Mouse (Mus musculus): ENCODE results near the gene Ckm. TPM values are rescaled to one million over a fixed set of nuclear protein-coding genes. Genes with fewer than 3 reads are reported as not detected.

Ckm gene
- polyA plus RNA-seq, 1 experiment from 2014 or later = 3.8 TPM

- 2% methylated on average over 26 of the region's 27 CpGs for WGBS
- peaks cover 7% of the 10 kb centered on the region; the same call in 1 of the 2 replicates for H3K36me3 ChIP-seq (ENCODE audit: control insufficient read depth, insufficient read depth, low read length)
- peaks cover 34% of the 10 kb centered on the region for H3K27me3 ChIP-seq (ENCODE audit: control insufficient read depth, insufficient read depth, low read length)
- 0 out of 2 replicates have a peak, but pooled peaks cover 3% of the 10 kb centered on the region for H3K9me3 ChIP-seq (ENCODE audit: control insufficient read depth, low read length)
- 0 out of 2 replicates have a peak, but pooled peaks cover 5% of the 10 kb centered on the region for H3K4me1 ChIP-seq (ENCODE audit: control insufficient read depth, insufficient read depth, low read length)
- no peak for ATAC-seq (ENCODE audit: insufficient number of reproducible peaks, low FRiP score, low TSS enrichment, low read depth)
- peak overlapping the region; percentile 59 for H3K4me2 ChIP-seq (ENCODE audit: low read depth, severe bottlenecking)
- no peak overlapping the region for H3K27ac ChIP-seq (replicated peaks; ENCODE audit: low read depth, low read length)
- 0 out of 2 replicates have a peak overlapping the region, but pooled peaks have one; percentile 18 for H3K9ac ChIP-seq (ENCODE audit: low read length)
- peak; percentile 60 for DNase-seq (ENCODE audit: low spot score)
- H3K4me3 ChIP-seq (ENCODE audit: low read depth, low read length) = peak overlapping the region; percentile 19; the same call in 1 of the 2 replicates
Measured at GRCm38 (mm10) chr7:19399496-19400280, 4.9 kb upstream of the Ckm start.

- H3K4me2 ChIP-seq (ENCODE audit: low read depth, severe bottlenecking) = no peak overlapping the region
- H3K27me3 ChIP-seq (ENCODE audit: control insufficient read depth, insufficient read depth, low read length) = peaks cover 36% of the 10 kb centered on the region
- no peaks in the 10 kb centered on the region for H3K36me3 ChIP-seq (ENCODE audit: control insufficient read depth, insufficient read depth, low read length)
- ATAC-seq (ENCODE audit: insufficient number of reproducible peaks, low FRiP score, low TSS enrichment, low read depth) (no peak), DNase-seq (ENCODE audit: low spot score) (no peak)
- no peak overlapping the region for H3K4me3 ChIP-seq (ENCODE audit: low read depth, low read length)
- WGBS = 89% methylated on average over 4 of the region's 4 CpGs
- no peak overlapping the region for H3K9ac ChIP-seq (ENCODE audit: low read length)
- H3K9me3 ChIP-seq (ENCODE audit: control insufficient read depth, low read length) = 0 out of 2 replicates have a peak, but pooled peaks cover 3% of the 10 kb centered on the region
- H3K4me1 ChIP-seq (ENCODE audit: control insufficient read depth, insufficient read depth, low read length) = 0 out of 2 replicates have a peak, but pooled peaks cover 5% of the 10 kb centered on the region
- no peak overlapping the region for H3K27ac ChIP-seq (replicated peaks; ENCODE audit: low read depth, low read length)
Measured at GRCm38 (mm10) chr7:19400946-19401345, 3.6 kb upstream of the Ckm start.

GRCm38 (mm10) chr7:19402535-19403112 is 2.0 kb upstream of the Ckm start:
- ATAC-seq (ENCODE audit: insufficient number of reproducible peaks, low FRiP score, low TSS enrichment, low read depth) = no peak
- 86% methylated on average over 9 of the region's 9 CpGs for WGBS
- peaks cover 36% of the 10 kb centered on the region for H3K27me3 ChIP-seq (ENCODE audit: control insufficient read depth, insufficient read depth, low read length)

GRCm38 (mm10) chr7:19403731-19404296 is 762 bp upstream of the Ckm start, which contains the start of gene Klc3:
Gene Klc3 (minus strand): TSS chr7:19404104.
- DNase-seq (ENCODE audit: low spot score) = peak; percentile 72
- H3K4me2 ChIP-seq (ENCODE audit: low read depth, severe bottlenecking) = peak within 1 kb of the TSS; percentile 89
- peaks cover 36% of the 10 kb centered on the region for H3K27me3 ChIP-seq (ENCODE audit: control insufficient read depth, insufficient read depth, low read length)
- ATAC-seq (ENCODE audit: insufficient number of reproducible peaks, low FRiP score, low TSS enrichment, low read depth) = no peak
- H3K4me3 ChIP-seq (ENCODE audit: low read depth, low read length) = peak within 1 kb of the TSS; percentile 49
- WGBS = under 1% methylated on average over 61 of the region's 62 CpGs
- no peak within 1 kb of the TSS for H3K27ac ChIP-seq (replicated peaks; ENCODE audit: low read depth, low read length)
- no peaks in the 10 kb centered on the region for H3K36me3 ChIP-seq (ENCODE audit: control insufficient read depth, insufficient read depth, low read length)
- 0 out of 2 replicates have a peak, but pooled peaks cover 5% of the 10 kb centered on the region for H3K4me1 ChIP-seq (ENCODE audit: control insufficient read depth, insufficient read depth, low read length)
- 0 out of 2 replicates have a peak, but pooled peaks cover 3% of the 10 kb centered on the region for H3K9me3 ChIP-seq (ENCODE audit: control insufficient read depth, low read length)
- H3K9ac ChIP-seq (ENCODE audit: low read length) = 0 out of 2 replicates have a peak within 1 kb of the TSS, but pooled peaks have one; percentile 22

More at GRCm38 (mm10) chr7:19402535-19403112, 2.0 kb upstream of the Ckm start:
- Histone ChIP-seq H3K9ac (ENCODE audit: low read length) (no peak overlapping the region), H3K4me1 (ENCODE audit: control insufficient read depth, insufficient read depth, low read length) (0 out of 2 replicates have a peak, but pooled peaks cover 5% of the 10 kb centered on the region), H3K9me3 (ENCODE audit: control insufficient read depth, low read length) (0 out of 2 replicates have a peak, but pooled peaks cover 3% of the 10 kb centered on the region), H3K4me2 (ENCODE audit: low read depth, severe bottlenecking) (no peak overlapping the region), H3K4me3 (ENCODE audit: low read depth, low read length) (no peak overlapping the region), H3K36me3 (ENCODE audit: control insufficient read depth, insufficient read depth, low read length) (no peaks in the 10 kb centered on the region), H3K27ac (replicated peaks; ENCODE audit: low read depth, low read length) (no peak overlapping the region)
- no peak for DNase-seq (ENCODE audit: low spot score)

- Histone ChIP-seq H3K9ac (ENCODE audit: low read length) (no peak overlapping the region), H3K9me3 (ENCODE audit: control insufficient read depth, low read length) (0 out of 2 replicates have a peak, but pooled peaks cover 3% of the 10 kb centered on the region), H3K4me3 (ENCODE audit: low read depth, low read length) (no peak overlapping the region), H3K4me2 (ENCODE audit: low read depth, severe bottlenecking) (no peak overlapping the region; the same call in 1 of the 2 replicates), H3K36me3 (ENCODE audit: control insufficient read depth, insufficient read depth, low read length) (no peaks in the 10 kb centered on the region), H3K27ac (replicated peaks; ENCODE audit: low read depth, low read length) (no peak overlapping the region), H3K4me1 (ENCODE audit: control insufficient read depth, insufficient read depth, low read length) (0 out of 2 replicates have a peak, but pooled peaks cover 2% of the 10 kb centered on the region), H3K27me3 (ENCODE audit: control insufficient read depth, insufficient read depth, low read length) (peaks cover 26% of the 10 kb centered on the region)
- ATAC-seq (ENCODE audit: insufficient number of reproducible peaks, low FRiP score, low TSS enrichment, low read depth) = peak; percentile 23; the same call in 1 of the 2 replicates
- WGBS = 5% methylated on average over 19 of the region's 19 CpGs
- peak; percentile 93 for DNase-seq (ENCODE audit: low spot score)
Measured at GRCm38 (mm10) chr7:19405417-19405816, 841 bp downstream of the Ckm start.

GRCm38 (mm10) chr7:19409753-19410152 is 5.2 kb downstream of the Ckm start:
- no peaks in the 10 kb centered on the region for H3K9me3 ChIP-seq (ENCODE audit: control insufficient read depth, low read length)
- H3K4me1 ChIP-seq (ENCODE audit: control insufficient read depth, insufficient read depth, low read length) = no peaks in the 10 kb centered on the region
- H3K27ac ChIP-seq (replicated peaks; ENCODE audit: low read depth, low read length) = no peak overlapping the region
- ATAC-seq (ENCODE audit: insufficient number of reproducible peaks, low FRiP score, low TSS enrichment, low read depth) = no peak
- no peak overlapping the region for H3K4me3 ChIP-seq (ENCODE audit: low read depth, low read length)
- no peaks in the 10 kb centered on the region for H3K36me3 ChIP-seq (ENCODE audit: control insufficient read depth, insufficient read depth, low read length)
- 62% methylated on average over 6 of the region's 6 CpGs for WGBS
- no peak overlapping the region for H3K9ac ChIP-seq (ENCODE audit: low read length)
- no peak overlapping the region for H3K4me2 ChIP-seq (ENCODE audit: low read depth, severe bottlenecking)
- H3K27me3 ChIP-seq (ENCODE audit: control insufficient read depth, insufficient read depth, low read length) = peaks cover 1% of the 10 kb centered on the region; the same call in 1 of the 2 replicates
- no peak for DNase-seq (ENCODE audit: low spot score)

- H3K27ac ChIP-seq (replicated peaks; ENCODE audit: low read depth, low read length) = no peak overlapping the region
- no peaks in the 10 kb centered on the region for H3K4me1 ChIP-seq (ENCODE audit: control insufficient read depth, insufficient read depth, low read length)
- H3K36me3 ChIP-seq (ENCODE audit: control insufficient read depth, insufficient read depth, low read length) = no peaks in the 10 kb centered on the region
- H3K27me3 ChIP-seq (ENCODE audit: control insufficient read depth, insufficient read depth, low read length) = peaks cover 3% of the 10 kb centered on the region; the same call in 1 of the 2 replicates
- WGBS = 82% methylated on average over 11 of the region's 11 CpGs
- H3K9me3 ChIP-seq (ENCODE audit: control insufficient read depth, low read length) = no peaks in the 10 kb centered on the region
- ATAC-seq (ENCODE audit: insufficient number of reproducible peaks, low FRiP score, low TSS enrichment, low read depth) (no peak), DNase-seq (ENCODE audit: low spot score) (no peak)
- H3K4me2 ChIP-seq (ENCODE audit: low read depth, severe bottlenecking) = no peak overlapping the region
- H3K4me3 ChIP-seq (ENCODE audit: low read depth, low read length) = no peak overlapping the region
- no peak overlapping the region for H3K9ac ChIP-seq (ENCODE audit: low read length)
Measured at GRCm38 (mm10) chr7:19410766-19411344, 6.3 kb downstream of the Ckm start.

GRCm38 (mm10) chr7:19411783-19412182 is 7.2 kb downstream of the Ckm start:
- ATAC-seq (ENCODE audit: insufficient number of reproducible peaks, low FRiP score, low TSS enrichment, low read depth) = no peak
- no peak overlapping the region for H3K27ac ChIP-seq (replicated peaks; ENCODE audit: low read depth, low read length)
- 70% methylated on average over 5 of the region's 5 CpGs for WGBS

More at GRCm38 (mm10) chr7:19411783-19412182, 7.2 kb downstream of the Ckm start:
- peaks cover 3% of the 10 kb centered on the region; the same call in 1 of the 2 replicates for H3K27me3 ChIP-seq (ENCODE audit: control insufficient read depth, insufficient read depth, low read length)
- no peaks in the 10 kb centered on the region for H3K36me3 ChIP-seq (ENCODE audit: control insufficient read depth, insufficient read depth, low read length)
- H3K4me1 ChIP-seq (ENCODE audit: control insufficient read depth, insufficient read depth, low read length) = no peaks in the 10 kb centered on the region
- no peak overlapping the region for H3K4me3 ChIP-seq (ENCODE audit: low read depth, low read length)
- no peak for DNase-seq (ENCODE audit: low spot score)
- no peaks in the 10 kb centered on the region for H3K9me3 ChIP-seq (ENCODE audit: control insufficient read depth, low read length)
- H3K9ac ChIP-seq (ENCODE audit: low read length) = no peak overlapping the region
- H3K4me2 ChIP-seq (ENCODE audit: low read depth, severe bottlenecking) = no peak overlapping the region

Measured in limb, embryonic 11.5 days (tissue).